Comparison of ENCODE assay signal across 8 mouse cellular contexts in genomic region chr17:49429471-49430129, GRCm38 (mm10). TPM values are rescaled to one million over a fixed set of nuclear protein-coding genes. Genes with fewer than 3 reads are reported as not detected.
A peak's percentile ranks its signal among the peaks of the same experiment; 100 is the strongest.
DNase-seq lines count a peak whose midpoint lies in the region; ATAC-seq and TF ChIP-seq lines count a peak whose summit lies in the region.

No protein-coding gene starts in this region.

- H3K27ac ChIP-seq in liver, adult 2 months (replicated peaks; ENCODE audit: insufficient read depth, low read depth, low read length), result peak overlapping the region; percentile 94
- H3K27ac ChIP-seq in brown adipose tissue, adult 24 weeks (replicated peaks; ENCODE audit: low read depth, low read length), result peak overlapping the region; percentile 47; the same call in 1 of the 2 replicates
- H3K27ac ChIP-seq in embryonic fibroblast, embryonic 13.5 days (ENCODE audit: insufficient read depth, low read length), result no peak overlapping the region
- peak overlapping the region; percentile 78; the same call in 1 of the 2 replicates for H3K27ac ChIP-seq in liver, embryonic 11.5 days (ENCODE audit: low read depth, low read length)

- WGBS in liver, adult 2 months, result 26% methylated on average over 6 of the region's 6 CpGs
- 74% methylated on average over 6 of the region's 6 CpGs for WGBS in liver, embryonic 11.5 days

- peaks cover 19% of the 10 kb centered on the region for H3K36me3 ChIP-seq in liver, adult 2 months (ENCODE audit: control insufficient read depth, insufficient read depth, low read length)
- peaks cover 6% of the 10 kb centered on the region; the same call in 1 of the 2 replicates for H3K36me3 ChIP-seq in liver, embryonic 11.5 days (ENCODE audit: control insufficient read depth, insufficient read depth, low read length)

- H3K9me3 ChIP-seq in liver, embryonic 11.5 days (ENCODE audit: control insufficient read depth, low read length), result no peaks in the 10 kb centered on the region

- peak overlapping the region; percentile 82 for H3K4me2 ChIP-seq in liver, embryonic 11.5 days

- TF ChIP-seq CTCF in liver, adult 2 months (IDR thresholded peaks at IDR 0.05; ENCODE audit: low read depth, low read length), result no peak
- no peak for TF ChIP-seq CTCF in embryonic fibroblast, embryonic 13.5 days (IDR thresholded peaks at IDR 0.05; ENCODE audit: borderline replicate concordance, insufficient read depth, low read length)

- no peak for ATAC-seq in liver, embryonic 11.5 days (replicated peaks; ENCODE audit: low FRiP score)

- H3K9ac ChIP-seq in liver, adult 2 months (ENCODE audit: low read depth, low read length), result peak overlapping the region; percentile 88
- H3K9ac ChIP-seq in liver, embryonic 11.5 days (ENCODE audit: low read depth, low read length), result peak overlapping the region; percentile 89

- H3K79me2 ChIP-seq in liver, adult 2 months (ENCODE audit: control insufficient read depth, insufficient read depth, low read length), result peaks cover 32% of the 10 kb centered on the region; the same call in 1 of the 2 replicates

- no peaks in the 10 kb centered on the region for H3K27me3 ChIP-seq in liver, adult 2 months (ENCODE audit: control insufficient read depth, insufficient read depth, low read length)
- no peaks in the 10 kb centered on the region for H3K27me3 ChIP-seq in liver, embryonic 11.5 days (replicated peaks; ENCODE audit: control insufficient read depth, insufficient read depth, low read length)

- no peak for DNase-seq in liver, adult 2 months (ENCODE audit: extremely low read depth, low read depth, low spot score)
- no peak for DNase-seq in liver
- DNase-seq in liver, embryonic 11.5 days (ENCODE audit: low spot score), result peak; percentile 27
- no peak for DNase-seq in thymus, postnatal 25 days
- no peak for DNase-seq in testis, postnatal 14 days (ENCODE audit: low spot score)
- no peak for DNase-seq in embryo, embryonic 11 days

- TF ChIP-seq POLR2A in liver, adult 2 months (IDR thresholded peaks at IDR 0.05; ENCODE audit: extremely low read depth, insufficient read depth, low read length), result no peak
- TF ChIP-seq POLR2A in embryonic fibroblast, embryonic 13.5 days (IDR thresholded peaks at IDR 0.05; ENCODE audit: low read depth, low read length), result no peak

- peaks cover 36% of the 10 kb centered on the region for H3K4me1 ChIP-seq in liver, adult 2 months (ENCODE audit: control insufficient read depth, insufficient read depth, low read length)
- peaks cover 37% of the 10 kb centered on the region for H3K4me1 ChIP-seq in brown adipose tissue, adult 24 weeks (ENCODE audit: control insufficient read depth, insufficient read depth, insufficient read length, low read length)
- peaks cover 15% of the 10 kb centered on the region for H3K4me1 ChIP-seq in embryonic fibroblast, embryonic 13.5 days (ENCODE audit: control insufficient read depth, insufficient read depth, low read length)
- peaks cover 37% of the 10 kb centered on the region for H3K4me1 ChIP-seq in liver, embryonic 11.5 days (replicated peaks; ENCODE audit: control insufficient read depth, insufficient read depth, low read length)

- H3K4me3 ChIP-seq in liver, adult 2 months (ENCODE audit: insufficient read depth, low read depth, low read length), result peak overlapping the region; percentile 74
- H3K4me3 ChIP-seq in brown adipose tissue, adult 24 weeks (ENCODE audit: insufficient read depth, low read depth, low read length), result peak overlapping the region; percentile 76
- peak overlapping the region; percentile 84 for H3K4me3 ChIP-seq in embryonic fibroblast, embryonic 13.5 days (ENCODE audit: insufficient read depth, low read length)
- H3K4me3 ChIP-seq in liver, embryonic 11.5 days (ENCODE audit: low read depth, low read length), result peak overlapping the region; percentile 70

RNA-seq across cellular contexts. Expression of gene Mocs1, which starts 1.4 kb away (rescaled TPM):
- 46.1 and 50.6 TPM in 2 replicates for total RNA-seq in liver, adult 2 months (2014; rRNA removed)
- 124 and 125 TPM in 2 replicates for polyA plus RNA-seq in liver, adult 2 months (2012; rRNA removed)
- 24.1 and 27.9 TPM in 2 replicates for polyA plus RNA-seq in brown adipose tissue, adult 24 weeks (2012; ENCODE audit: insufficient read depth, insufficient read length, missing spikeins)
- polyA plus RNA-seq in embryonic fibroblast, embryonic 13.5 days (2011; ENCODE audit: insufficient read length, low read depth, missing spikeins), result 18.5 and 19.5 TPM in 2 replicates
- polyA plus RNA-seq in liver, embryonic 11.5 days (2014; fragmentation: Nextera tagmentation; extraction: Ambion mirVana), result 15.8 and 16.2 TPM in 2 replicates
